Mouse (Mus musculus) liver, postnatal 0 days (tissue): ENCODE data around the gene C2cd2.

Experiments
- CTCF ChIP-seq: sonication (generic); IDR thresholded peaks from 2 replicates; pipeline ENCODE4 v1.5.1; 2016; ENCODE audit warnings: antibody characterized with exemption, low read depth
- EP300 ChIP-seq: IDR thresholded peaks from 2 replicates; pipeline ENCODE4 v1.6.1; 2016; ENCODE audit warnings: antibody characterized with exemption, low read depth, mild to moderate bottlenecking

DNA sequence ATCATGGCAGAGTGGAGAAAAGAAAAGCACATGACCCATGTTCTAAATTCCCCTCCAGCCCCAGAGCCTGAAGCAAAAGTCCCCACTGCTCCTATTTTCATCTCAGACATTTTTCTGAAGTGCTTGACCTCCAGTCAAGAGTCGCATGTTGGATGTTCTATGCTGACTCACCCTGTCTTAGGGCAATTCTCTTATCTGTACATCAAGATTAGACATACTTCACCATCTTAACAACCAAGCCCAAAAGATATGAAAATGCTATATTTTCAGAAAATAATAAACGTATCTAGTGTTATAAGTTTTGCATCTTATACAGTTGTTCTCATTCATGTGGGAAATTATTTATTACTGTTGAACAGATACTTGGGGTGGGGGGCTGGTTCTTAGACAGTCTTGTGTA is 36.6 kb downstream of the C2cd2 start:
- TF ChIP-seq CTCF = no peak
- TF ChIP-seq EP300 = no peak
